Comparison of ENCODE assay signal across 9 mouse cellular contexts in the genomic region with DNA sequence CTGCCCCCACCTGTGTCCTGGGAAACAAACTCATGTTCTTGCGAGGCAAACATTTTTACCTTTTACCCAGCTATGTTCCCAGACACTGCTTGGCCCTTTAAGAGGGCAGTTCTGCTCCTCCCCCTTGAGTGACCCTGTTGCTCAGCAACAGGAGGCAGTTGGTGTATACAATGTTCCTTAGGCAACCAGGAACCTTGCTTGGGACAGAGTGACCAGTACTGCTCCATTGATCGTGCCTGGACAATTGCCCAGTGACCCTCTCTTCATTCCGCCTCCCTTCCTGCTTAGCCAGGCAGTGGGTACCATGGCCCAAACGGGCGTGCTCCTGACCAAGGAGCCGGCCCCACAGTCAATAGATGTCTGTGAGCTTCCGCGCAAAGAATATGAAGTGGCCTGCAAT. TPM values are rescaled to one million over a fixed set of nuclear protein-coding genes. Genes with fewer than 3 reads are reported as not detected.
DNase-seq lines count a peak whose midpoint lies in the region; ATAC-seq and TF ChIP-seq lines count a peak whose summit lies in the region.
"Had no signal": no experiment of that assay in that cellular context is flagged by ENCODE, and none has a peak within 500 bp of the region (broad histone marks: within the 10 kb centered on the region; RNA-seq: fewer than 3 reads in every experiment).

No protein-coding gene starts in this region.

- H3K4me1 ChIP-seq in midbrain, embryonic 16.5 days (ENCODE audit: control insufficient read depth, insufficient read depth, low read length), result peaks cover 8% of the 10 kb centered on the region; the same call in 1 of the 2 replicates

- H3K4me3 ChIP-seq in layer of hippocampus, adult 2 months, result peak overlapping the region; percentile 17; the same call in 1 of the 2 replicates
- H3K4me3 ChIP-seq in midbrain, embryonic 16.5 days (ENCODE audit: low read depth, low read length), result no peak overlapping the region
- H3K4me3 ChIP-seq: midbrain, embryonic 12.5 days had no signal

- no peak for TF ChIP-seq CTCF in layer of hippocampus, adult 2 months (conservative IDR thresholded peaks at IDR 0.05)

- no peaks in the 10 kb centered on the region for H3K9me3 ChIP-seq in midbrain, embryonic 16.5 days (replicated peaks; ENCODE audit: control insufficient read depth, low read length, poor library complexity, severe bottlenecking)
- H3K9me3 ChIP-seq: midbrain, embryonic 12.5 days had no signal

- no peak for DNase-seq in layer of hippocampus, adult 2 months (ENCODE audit: low spot score in 2 of 2)
- DNase-seq in layer of hippocampus, adult 9-11 months, result no peak
- DNase-seq in embryo, embryonic 9.5 days (ENCODE audit: extremely low spot score), result peak; percentile 26
- DNase-seq in kidney, postnatal 25 days, result peak; percentile 37 to 72
- no peak for DNase-seq in thymus, postnatal 14 days
- no peak for DNase-seq in urinary bladder, postnatal 25 days (ENCODE audit: low spot score)

- peaks cover 10% of the 10 kb centered on the region for H3K27me3 ChIP-seq in midbrain, embryonic 16.5 days (ENCODE audit: control insufficient read depth, insufficient read depth, low read depth, low read length)

- peak overlapping the region; percentile 32; the same call in 1 of the 2 replicates for H3K27ac ChIP-seq in layer of hippocampus, adult 2 months
- H3K27ac ChIP-seq in midbrain, embryonic 16.5 days (ENCODE audit: low read length), result no peak overlapping the region
- H3K27ac ChIP-seq: midbrain, embryonic 12.5 days had no signal

- WGBS in midbrain, embryonic 16.5 days, result 44% methylated on average over 8 of the region's 8 CpGs

- no peak overlapping the region for H3K9ac ChIP-seq in midbrain, embryonic 16.5 days (ENCODE audit: low read depth, low read length)
- H3K9ac ChIP-seq: midbrain, embryonic 12.5 days had no signal

- ATAC-seq in midbrain, embryonic 16.5 days, result no peak
- ATAC-seq in activated CD4-positive, CD25-positive, alpha-beta regulatory T cell, adult 4 months, result no peak

- no peaks in the 10 kb centered on the region for H3K36me3 ChIP-seq in midbrain, embryonic 16.5 days (ENCODE audit: control insufficient read depth, insufficient read depth, low read length)
- H3K36me3 ChIP-seq: midbrain, embryonic 12.5 days had no signal

- peak overlapping the region; percentile 1; the same call in 1 of the 2 replicates for H3K4me2 ChIP-seq in midbrain, embryonic 16.5 days (ENCODE audit: low read length)
- H3K4me2 ChIP-seq: midbrain, embryonic 12.5 days had no signal

RNA-seq across cellular contexts. Expression of a gene that starts 17.0 kb away (rescaled TPM):
- 1 to 10 TPM; 1.8 to 2.0 TPM for total RNA-seq in layer of hippocampus, adult 2 months (2021)
- 1.5 TPM in 2 replicates for polyA plus RNA-seq in midbrain, embryonic 16.5 days (2015; fragmentation: Nextera tagmentation; extraction: Ambion mirVana)
- polyA plus RNA-seq in activated CD4-positive, CD25-positive, alpha-beta regulatory T cell, adult 4 months (2017; shearing (Covaris generic)), result not detected

RNA-seq across cellular contexts. Expression of a gene that starts 25.7 kb away (rescaled TPM):
- total RNA-seq in layer of hippocampus, adult 2 months (2021), result under 1 TPM in 1 of 2 experiments, not detected in 1; 0.15 TPM
- 0.88 and 1.4 TPM in 2 replicates for polyA plus RNA-seq in midbrain, embryonic 16.5 days (2015; fragmentation: Nextera tagmentation; extraction: Ambion mirVana)
- not detected for polyA plus RNA-seq in activated CD4-positive, CD25-positive, alpha-beta regulatory T cell, adult 4 months (2017; shearing (Covaris generic))

RNA-seq across cellular contexts. Expression of a gene that starts 37.8 kb away (rescaled TPM):
- total RNA-seq in layer of hippocampus, adult 2 months (2021), result 100 to 1,000 TPM; 121 to 142 TPM
- polyA plus RNA-seq in midbrain, embryonic 16.5 days (2015; fragmentation: Nextera tagmentation; extraction: Ambion mirVana), result 10.0 and 11.5 TPM in 2 replicates
- not detected for polyA plus RNA-seq in activated CD4-positive, CD25-positive, alpha-beta regulatory T cell, adult 4 months (2017; shearing (Covaris generic))

Comparison
In these comparisons a context has a peak if more than half of its experiments do, and no peak if none do; other contexts are left out.
1. DNase-seq: peak in embryo, embryonic 9.5 days (single experiment) and kidney, postnatal 25 days (2 of 2); none in layer of hippocampus, adult 2 months (0 of 2), layer of hippocampus, adult 9-11 months (single experiment), thymus, postnatal 14 days (single experiment) and urinary bladder, postnatal 25 days (single experiment).
2. RNA of a gene that starts 37.8 kb away (polyA plus RNA-seq): 10.0 to 11.5 TPM in midbrain, embryonic 16.5 days; not detected in activated CD4-positive, CD25-positive, alpha-beta regulatory T cell, adult 4 months; every median in the first group is over 10 times any median in the second.